Mouse (Mus musculus): ENCODE results near the gene Endou.

Endou gene

GRCm38 (mm10) chr15:97754476-97754875, 23.3 kb upstream of the Endou start:
- no peak for DNase-seq (ENCODE audit: low spot score)

DNA sequence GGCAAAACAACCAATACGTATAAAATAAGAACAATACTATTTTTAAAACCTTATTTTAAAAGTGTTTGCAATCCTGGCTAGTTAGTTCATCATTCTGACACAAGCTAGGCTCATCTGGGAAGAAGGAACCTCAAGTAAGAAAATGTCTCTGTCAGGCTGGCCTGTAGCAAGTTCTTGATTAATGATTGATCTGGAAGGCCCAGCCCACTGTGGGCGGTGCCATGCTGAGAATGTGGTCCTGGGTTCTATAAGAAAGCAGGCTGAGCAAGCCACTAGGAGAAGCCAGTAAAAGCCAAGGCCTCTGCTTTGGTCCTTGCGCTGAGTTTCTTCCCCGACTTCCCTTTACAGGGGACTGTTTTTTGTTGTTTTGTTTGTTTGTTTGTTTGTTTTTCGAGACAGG, 21.4 kb upstream of the Endou start:
- no peak for DNase-seq (ENCODE audit: low spot score)

DNA sequence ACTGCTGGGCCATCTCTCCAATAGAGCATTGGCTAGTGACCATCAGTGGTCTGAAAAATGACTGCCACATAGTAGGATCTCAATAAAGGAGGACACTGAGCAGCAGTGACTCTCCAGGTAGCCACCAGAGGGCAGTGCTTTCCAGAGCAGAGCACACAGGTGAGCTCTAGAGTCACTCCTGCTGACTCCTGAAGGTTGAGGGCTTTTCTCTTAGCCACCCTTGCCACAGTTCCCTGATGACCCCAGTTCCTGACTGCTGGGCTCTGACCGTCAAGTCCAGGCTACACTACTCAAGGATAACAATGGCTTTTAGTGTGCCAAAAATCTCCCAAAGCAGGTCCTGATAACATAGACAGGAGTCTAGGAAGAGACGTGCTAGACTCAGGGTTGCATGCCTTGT, 20.5 kb upstream of the Endou start:
- DNase-seq (ENCODE audit: low spot score): no peak

- no peak for DNase-seq (ENCODE audit: low spot score)
Measured at GRCm38 (mm10) chr15:97750697-97751096, 19.6 kb upstream of the Endou start.

DNA sequence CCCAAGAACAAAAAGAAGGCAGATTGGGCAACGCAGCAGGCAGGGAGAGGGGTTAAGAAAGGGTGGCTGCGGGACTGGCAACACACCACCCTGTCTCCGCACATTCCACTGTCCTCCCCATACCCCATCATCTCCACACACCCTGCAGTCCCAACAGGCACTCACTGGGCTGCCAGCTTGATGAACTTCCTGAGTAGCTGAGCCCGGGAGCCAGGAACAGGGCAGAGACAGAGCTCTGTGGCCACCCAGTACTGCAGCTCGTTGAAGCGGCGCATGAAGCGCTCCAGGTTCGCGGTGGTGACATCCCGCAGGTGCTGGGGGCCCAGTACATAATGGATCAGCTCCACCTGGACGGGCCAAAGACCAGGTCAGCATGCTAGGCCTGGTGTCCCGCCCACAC, 18.7 kb upstream of the Endou start:
- no peak for DNase-seq (ENCODE audit: low spot score)

DNA sequence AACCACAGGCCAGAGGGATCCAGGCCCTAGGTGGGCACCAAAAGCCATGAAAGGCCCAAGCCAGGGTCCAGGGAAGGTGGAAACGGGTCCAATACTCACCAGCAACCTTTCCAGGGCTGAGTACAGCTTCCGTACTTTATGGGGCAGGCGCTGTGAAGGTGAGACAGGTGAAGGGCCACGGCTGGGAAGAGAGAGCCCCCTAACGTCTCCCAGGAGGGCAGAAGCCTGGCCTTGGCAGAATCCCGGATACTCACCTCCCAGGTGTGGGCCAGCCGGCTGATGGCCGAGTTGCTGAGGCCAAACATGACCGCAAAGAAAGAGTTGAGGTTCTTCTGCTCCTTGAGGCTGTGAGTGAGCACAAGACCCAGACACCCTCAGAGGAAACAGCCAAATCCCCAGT, 18.3 kb upstream of the Endou start:
- no peak for DNase-seq (ENCODE audit: low spot score)

- DNase-seq (ENCODE audit: low spot score): no peak
Measured at GRCm38 (mm10) chr15:97748964-97749363, 17.8 kb upstream of the Endou start.

DNA sequence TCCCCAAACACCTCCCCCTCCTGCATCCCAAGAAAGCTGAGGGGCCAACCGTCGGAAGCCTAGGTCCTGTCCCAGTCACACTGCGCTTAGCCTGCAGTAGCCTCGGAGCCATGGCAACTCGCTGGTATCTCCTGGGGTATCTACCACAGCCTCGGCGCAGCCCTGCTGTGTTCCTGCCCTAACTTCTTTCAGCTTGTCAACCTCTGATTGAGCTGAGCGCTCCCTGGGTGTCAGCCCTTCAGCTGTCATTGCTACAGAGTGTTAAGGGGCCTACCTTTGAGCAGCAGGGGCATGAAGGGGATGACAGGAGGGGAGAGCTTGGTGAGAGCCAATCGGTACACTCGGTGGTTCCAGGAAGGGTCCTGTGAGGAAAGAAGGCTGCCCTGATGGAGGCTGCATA, 17.2 kb upstream of the Endou start:
- no peak for DNase-seq (ENCODE audit: low spot score)

DNA sequence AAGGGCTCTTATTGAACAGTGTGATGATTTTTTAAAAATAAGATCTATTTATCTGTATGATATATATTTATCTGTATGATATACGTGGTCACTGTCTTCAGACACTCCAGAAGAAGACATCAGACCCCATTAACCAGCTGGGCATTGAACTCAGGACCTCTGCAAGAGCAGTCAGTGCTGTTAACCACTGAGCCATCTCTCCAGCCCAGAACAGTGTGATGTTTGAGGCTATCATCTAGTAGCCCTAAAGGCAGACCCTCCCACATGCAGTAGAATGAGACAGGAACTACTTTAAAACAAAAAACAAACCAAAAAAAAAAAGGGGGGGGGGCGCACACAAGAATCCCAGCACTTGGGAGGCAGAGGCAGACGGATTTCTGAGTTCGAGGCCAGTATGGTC, 16.3 kb upstream of the Endou start:
- DNase-seq (ENCODE audit: low spot score): no peak

DNA sequence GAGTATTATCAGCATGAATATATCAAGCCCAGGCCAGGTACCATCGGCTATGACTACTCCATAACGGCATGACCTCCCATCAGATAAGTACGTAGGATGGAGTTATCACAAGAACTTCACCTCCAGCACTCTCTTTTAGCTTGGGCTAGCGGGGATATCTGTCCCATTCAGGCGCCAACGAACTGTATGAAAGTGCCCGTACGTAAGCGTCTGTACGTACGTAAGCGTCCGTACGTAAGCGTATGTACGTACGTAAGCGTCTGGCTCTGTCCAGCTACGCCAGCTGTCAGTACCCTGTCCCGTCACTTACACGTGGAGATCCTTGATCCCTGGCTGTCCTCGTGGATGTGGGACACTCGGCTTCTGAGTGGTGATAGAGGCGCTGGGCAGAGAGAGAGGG, 15.6 kb upstream of the Endou start:
- DNase-seq (ENCODE audit: low spot score): no peak

- DNase-seq (ENCODE audit: low spot score): no peak
Measured at GRCm38 (mm10) chr15:97746278-97746677, 15.1 kb upstream of the Endou start.

- no peak for DNase-seq (ENCODE audit: low spot score)
Measured at GRCm38 (mm10) chr15:97745331-97745730, 14.2 kb upstream of the Endou start.

GRCm38 (mm10) chr15:97744930-97745329, 13.8 kb upstream of the Endou start:
- no peak for DNase-seq (ENCODE audit: low spot score)

DNA sequence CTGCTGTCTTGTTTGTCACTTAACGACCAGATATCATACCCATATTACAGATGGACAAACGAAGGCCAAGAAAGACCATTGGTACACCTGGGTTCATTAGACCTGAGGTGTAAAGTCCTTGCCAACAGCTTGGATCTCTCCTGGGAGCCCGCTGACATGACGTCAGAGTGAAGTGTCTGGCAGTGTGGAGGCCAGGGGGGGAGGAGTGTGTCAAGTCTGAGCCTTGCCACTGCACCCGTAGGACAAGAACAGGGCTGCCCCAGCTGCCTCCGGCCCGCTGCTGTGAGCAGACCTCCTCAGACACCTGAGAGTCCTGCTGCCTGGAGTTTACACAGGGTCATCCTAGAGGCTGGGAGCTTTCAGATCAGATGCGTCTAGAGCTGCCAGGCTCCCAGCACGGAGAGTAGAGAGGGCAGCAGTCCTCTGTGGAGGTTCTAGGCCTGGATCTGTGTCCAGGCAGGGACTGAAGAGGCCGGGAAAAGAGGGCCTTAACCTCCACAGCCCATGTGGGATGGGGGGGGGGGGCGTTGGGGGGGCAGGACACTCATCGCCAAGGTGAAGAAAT, 12.9 kb upstream of the Endou start:
- no peak for DNase-seq (ENCODE audit: low spot score)

DNA sequence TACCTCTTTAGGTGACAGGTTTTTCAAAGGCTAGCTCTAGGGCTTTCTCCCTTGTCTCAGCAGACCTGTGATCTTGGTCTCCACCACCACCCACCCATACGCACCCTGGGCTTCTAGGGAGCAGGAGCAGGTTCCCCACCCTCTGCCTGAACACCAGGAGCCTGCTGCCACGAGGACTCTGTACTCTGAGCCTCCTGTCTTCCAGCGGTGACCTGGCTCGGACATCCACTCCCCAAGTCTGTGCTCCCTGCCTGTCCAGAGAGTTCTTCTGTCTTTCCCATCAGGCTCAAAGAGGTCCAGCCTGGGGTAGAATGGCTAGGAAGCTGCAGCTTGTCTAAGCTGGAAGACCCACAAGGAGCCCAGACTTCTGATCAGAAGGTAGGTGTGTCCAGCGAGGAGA, 12.1 kb upstream of the Endou start:
- DNase-seq (ENCODE audit: low spot score): no peak

DNA sequence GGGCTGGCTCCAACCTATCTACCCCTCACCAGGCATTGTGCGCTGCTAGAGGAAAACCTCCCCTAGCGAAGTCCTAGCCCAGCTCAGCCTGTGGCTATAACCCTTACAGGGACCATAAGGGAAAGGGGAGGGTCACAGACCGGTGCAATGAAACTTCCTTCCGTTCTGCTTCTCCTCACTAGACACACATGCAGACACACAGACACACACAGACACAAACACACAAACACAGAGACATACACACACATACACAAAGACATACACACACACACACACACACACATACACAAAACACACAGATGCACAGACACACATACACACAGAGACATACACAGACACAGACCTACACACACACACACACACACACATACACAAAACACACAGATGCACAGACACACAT, 11.5 kb upstream of the Endou start:
- no peak for DNase-seq (ENCODE audit: low spot score)

- DNase-seq (ENCODE audit: low spot score): no peak
Measured at GRCm38 (mm10) chr15:97742074-97742473, 10.9 kb upstream of the Endou start.

- DNase-seq (ENCODE audit: low spot score): no peak
Measured at GRCm38 (mm10) chr15:97741662-97742061, 10.5 kb upstream of the Endou start.

DNA sequence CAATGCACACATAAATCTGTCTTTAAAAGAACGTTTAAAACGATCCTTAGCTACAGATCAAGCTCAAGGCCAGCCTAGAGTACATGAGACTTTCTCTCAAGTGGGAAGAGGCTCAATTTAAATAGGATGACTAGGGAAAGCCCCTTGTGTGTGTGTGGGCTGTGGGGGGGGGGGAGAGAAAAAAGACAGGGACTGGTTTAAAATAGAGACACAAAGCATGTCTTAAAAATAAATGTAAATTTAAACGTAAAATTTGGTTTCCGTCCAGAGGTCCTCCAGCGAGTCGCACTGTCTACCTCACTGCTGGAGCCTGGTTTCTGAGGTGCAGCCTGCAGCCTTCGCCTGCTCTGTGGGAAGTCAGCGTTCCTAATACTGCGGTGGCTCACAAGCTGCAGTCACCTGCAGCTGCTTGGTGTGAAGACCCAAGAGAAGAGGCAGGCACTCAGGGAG, 9.2 kb upstream of the Endou start:
- DNase-seq (ENCODE audit: low spot score): no peak

GRCm38 (mm10) chr15:97738923-97739322, 7.8 kb upstream of the Endou start:
- DNase-seq (ENCODE audit: low spot score): no peak

DNA sequence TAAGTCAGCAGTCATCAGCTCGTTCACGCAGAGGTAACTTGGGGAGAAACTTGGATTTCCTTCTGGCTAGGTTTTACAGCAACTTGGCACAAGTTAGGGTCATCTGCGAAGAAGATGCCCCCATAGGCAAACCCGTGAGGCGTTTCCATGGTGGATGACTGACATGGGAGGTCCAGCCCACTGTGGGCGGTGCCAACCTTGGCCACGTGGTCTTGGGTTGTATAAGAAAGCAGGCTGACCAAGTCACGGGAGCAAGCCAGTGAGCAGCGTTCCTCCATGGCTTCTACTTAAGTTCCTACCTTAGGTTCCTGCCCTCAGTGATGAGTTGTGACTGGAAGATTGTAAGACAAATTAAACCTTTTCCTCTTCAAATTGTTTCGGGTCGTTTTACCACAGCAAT, 849 bp upstream of the Endou start:
- DNase-seq (ENCODE audit: low spot score): no peak

- DNase-seq (ENCODE audit: low spot score): no peak
Measured at GRCm38 (mm10) chr15:97730365-97730764, 774 bp downstream of the Endou start.

DNA sequence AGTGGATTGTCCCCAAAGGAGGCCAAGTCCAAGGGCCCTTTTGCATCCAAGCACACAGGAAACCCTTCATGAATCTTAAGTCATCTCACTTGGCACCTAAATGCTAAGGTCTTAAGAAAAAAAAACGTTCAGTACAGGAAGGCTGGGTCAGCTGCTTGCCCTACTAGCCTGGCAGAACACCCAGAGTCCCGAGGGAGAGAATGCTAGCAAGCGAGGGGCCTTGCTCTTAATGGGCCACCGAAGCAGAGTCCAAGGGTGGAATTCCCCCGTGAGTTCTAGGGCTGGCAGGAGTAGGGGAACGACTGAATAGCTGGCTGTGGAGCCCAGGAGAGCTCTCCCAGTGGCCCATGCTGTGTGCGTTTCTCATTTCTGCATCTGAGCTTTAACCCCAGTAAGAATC, 2.3 kb downstream of the Endou start:
- DNase-seq (ENCODE audit: low spot score): no peak

DNA sequence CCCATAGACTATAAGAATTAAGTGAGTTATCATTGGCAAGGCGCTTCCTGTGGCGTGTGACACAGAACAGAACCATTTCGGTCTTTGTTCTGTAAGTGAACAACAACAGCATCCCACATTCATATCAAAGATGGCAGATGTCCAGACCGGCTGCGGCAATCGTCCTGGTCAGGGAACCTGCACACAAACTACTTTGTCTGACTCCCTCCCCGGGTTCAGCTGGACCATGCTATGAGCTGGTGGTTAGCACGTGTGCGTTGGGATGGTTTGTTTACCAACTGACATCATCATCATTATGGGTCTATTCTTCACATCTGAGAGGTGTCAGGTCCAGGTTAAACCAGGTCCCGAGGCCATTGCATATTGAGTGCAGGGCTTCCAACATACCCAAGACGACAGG, 2.7 kb downstream of the Endou start:
- no peak for DNase-seq (ENCODE audit: low spot score)

- no peak for DNase-seq (ENCODE audit: low spot score)
Measured at GRCm38 (mm10) chr15:97727520-97727919, 3.6 kb downstream of the Endou start.
